Mouse (Mus musculus): ENCODE data around the gene Nfatc2. TPM values are rescaled to one million over a fixed set of nuclear protein-coding genes. Genes with fewer than 3 reads are reported as not detected.

Gene Nfatc2
- polyA plus RNA-seq, 1 experiment from 2014 or later: 9.7 TPM

GRCm38 (mm10) chr2:168432394-168432793, 169.1 kb downstream of the Nfatc2 start:
- Histone ChIP-seq H3K4me1 (replicated peaks) (no peaks in the 10 kb centered on the region), H3K9ac (no peak overlapping the region), H3K4me3 (no peak overlapping the region), H3K27ac (no peak overlapping the region), H3K27me3 (0 out of 2 replicates have a peak, but pooled peaks cover 4% of the 10 kb centered on the region), H3K36me3 (no peaks in the 10 kb centered on the region), H3K4me2 (no peak overlapping the region), H3K9me3 (replicated peaks) (no peaks in the 10 kb centered on the region)
- ATAC-seq (replicated peaks; ENCODE audit: insufficient number of reproducible peaks, insufficient read depth, low FRiP score, low read depth): no peak
- 91% methylated on average over 7 of the region's 7 CpGs for WGBS

GRCm38 (mm10) chr2:168429598-168429997, 171.9 kb downstream of the Nfatc2 start:
- Histone ChIP-seq H3K27me3 (peaks cover 29% of the 10 kb centered on the region), H3K9me3 (replicated peaks) (no peaks in the 10 kb centered on the region), H3K9ac (no peak overlapping the region), H3K4me3 (no peak overlapping the region), H3K4me1 (replicated peaks) (no peaks in the 10 kb centered on the region), H3K4me2 (no peak overlapping the region), H3K36me3 (no peaks in the 10 kb centered on the region), H3K27ac (no peak overlapping the region)
- 81% methylated on average over 10 of the region's 10 CpGs for WGBS
- ATAC-seq (replicated peaks; ENCODE audit: insufficient number of reproducible peaks, insufficient read depth, low FRiP score, low read depth): no peak

- Histone ChIP-seq H3K4me3 (no peak overlapping the region), H3K9ac (no peak overlapping the region), H3K9me3 (replicated peaks) (no peaks in the 10 kb centered on the region), H3K4me2 (no peak overlapping the region), H3K27me3 (peaks cover 37% of the 10 kb centered on the region), H3K36me3 (no peaks in the 10 kb centered on the region), H3K27ac (no peak overlapping the region), H3K4me1 (replicated peaks) (no peaks in the 10 kb centered on the region)
- 83% methylated on average over 5 of the region's 5 CpGs for WGBS
- 0 out of 2 replicates have a peak, but pooled peaks have one; percentile 20 for ATAC-seq (replicated peaks; ENCODE audit: insufficient number of reproducible peaks, insufficient read depth, low FRiP score, low read depth)
Observed at GRCm38 (mm10) chr2:168428375-168428901, 173.0 kb downstream of the Nfatc2 start.

Small RNAs within 50 kb of the gene (microRNA-seq; reads per million reads assigned to microRNA genes)
- not detected for gene Mir7004

Other genes starting within 250 kb of the Nfatc2 start
- gene Atp9a, start 140.8 kb upstream of the Nfatc2 start, polyA plus RNA-seq (2015; fragmentation: Nextera tagmentation; extraction: Ambion mirVana): 13.8 and 20.1 TPM in 2 replicates
- 0.87 and 1.0 TPM in 2 replicates for gene Sall4, start 166.3 kb upstream of the Nfatc2 start, polyA plus RNA-seq (2015; fragmentation: Nextera tagmentation; extraction: Ambion mirVana)